Mouse (Mus musculus) cerebellum, adult 11 months (tissue): ENCODE measurements around the gene Aamp.
"Not testable (repeated sequence)": the region's sequence is repeated elsewhere in the genome, so short reads cannot be mapped to it uniquely, and the experiment has no call there.

Experiments used
- DNase-seq: peaks from one replicate; pipeline ENCODE4 v3.0.0; 2022

Aamp gene

DNA sequence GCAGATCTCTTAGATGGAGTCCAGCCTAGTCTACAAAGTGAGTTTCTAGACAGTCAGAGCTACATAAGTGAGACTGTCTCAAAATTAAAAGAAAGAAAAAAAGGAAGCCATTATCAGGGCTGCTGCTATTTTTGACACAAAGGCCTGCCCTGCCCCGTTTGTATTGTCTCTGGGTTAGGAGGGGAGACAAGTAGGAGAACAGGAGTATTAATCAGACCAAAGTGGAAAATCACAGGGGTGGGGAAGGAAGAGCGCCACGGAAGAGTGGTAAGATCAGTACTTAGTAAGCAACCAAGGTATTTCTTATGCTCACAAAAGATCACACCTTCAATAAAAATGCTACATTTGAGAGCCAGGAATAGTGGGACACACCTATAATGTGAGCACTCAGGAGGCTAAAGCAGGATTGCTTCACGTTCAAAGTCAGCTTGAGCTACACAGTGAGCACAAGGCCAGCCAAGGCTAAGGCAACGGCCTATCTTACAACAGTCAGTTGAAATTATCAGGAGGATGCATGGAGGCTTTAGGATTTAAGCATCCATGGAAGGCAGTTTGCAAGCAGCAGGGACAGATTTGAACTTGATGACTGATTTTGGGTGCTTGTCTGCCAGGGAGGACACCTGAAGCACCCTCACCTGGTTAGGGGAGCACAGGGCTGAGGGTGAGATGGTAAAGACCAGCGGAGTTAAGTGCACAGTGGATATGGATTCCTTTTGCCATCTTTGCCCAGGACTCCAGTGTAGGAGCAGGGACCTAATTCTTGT lies 16.0 kb upstream of the Aamp start:
- DNase-seq, result no peak

DNA sequence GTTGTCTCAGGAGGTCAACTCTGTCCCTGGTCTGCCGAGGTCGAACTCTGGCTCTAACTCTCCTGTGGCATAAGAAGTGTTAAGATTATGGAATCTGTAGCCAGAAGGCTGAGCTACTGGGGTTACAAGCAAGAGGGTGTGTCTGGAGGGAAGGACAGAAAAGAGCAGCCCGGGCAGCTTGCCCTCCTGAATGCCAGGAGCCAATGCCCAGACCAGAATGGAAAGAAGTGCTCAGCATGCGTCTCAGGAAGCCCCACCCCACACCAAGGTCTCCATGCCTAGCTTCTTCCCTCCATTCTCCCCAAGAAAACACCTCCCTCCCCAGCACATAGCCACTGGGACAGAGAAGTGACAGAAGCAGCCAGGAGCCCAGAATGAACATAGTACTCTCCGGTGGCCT lies 14.5 kb upstream of the Aamp start:
- DNase-seq, result no peak

DNA sequence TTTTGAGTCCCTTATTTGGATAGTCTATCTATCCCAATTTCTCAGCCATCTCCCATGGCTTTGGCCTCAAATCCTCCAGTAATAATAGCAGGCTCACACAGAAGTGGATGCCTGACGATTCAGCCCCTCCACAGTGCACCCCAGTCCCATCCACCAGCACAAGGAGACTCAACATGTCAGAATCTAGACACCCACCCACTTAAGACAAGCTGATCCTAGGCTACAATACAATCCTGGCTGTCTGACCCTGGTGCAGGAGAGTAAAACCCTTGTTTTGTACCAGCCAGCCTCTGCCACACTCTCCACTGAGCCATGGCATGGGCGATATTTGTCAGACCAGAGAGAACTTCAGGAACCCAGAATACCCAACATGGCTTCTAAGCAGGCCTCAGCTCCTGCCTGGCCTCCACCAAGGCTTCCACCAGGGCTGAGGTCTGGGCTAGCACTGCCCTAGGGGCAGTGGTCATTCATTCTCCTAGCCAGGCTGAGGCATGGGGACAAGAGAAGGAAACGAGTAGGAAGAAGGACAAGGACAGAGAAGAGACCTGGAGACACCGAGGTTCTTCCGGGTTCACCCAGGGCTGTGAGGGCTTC lies 13.7 kb upstream of the Aamp start:
- DNase-seq, result no peak

DNA sequence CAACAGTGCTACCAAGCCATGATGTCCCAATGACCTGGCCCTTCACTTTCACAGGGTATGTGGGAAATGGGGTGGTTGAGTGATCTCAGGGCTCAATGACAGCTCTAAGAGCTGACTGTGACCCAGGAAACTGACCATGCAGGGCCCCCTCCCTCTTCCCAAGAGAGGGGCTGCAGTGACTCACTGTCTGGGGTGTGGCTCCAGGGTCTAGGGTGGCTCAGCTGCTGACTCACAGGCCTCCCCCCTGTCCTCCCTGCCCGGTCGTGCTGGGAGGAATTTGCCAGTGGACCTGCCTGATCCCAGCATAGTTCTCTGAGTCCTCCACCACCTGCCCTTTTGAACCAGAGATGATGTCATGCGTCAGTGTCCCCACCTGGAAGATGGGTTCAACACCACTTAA lies 12.7 kb upstream of the Aamp start:
- DNase-seq, result no peak

DNA sequence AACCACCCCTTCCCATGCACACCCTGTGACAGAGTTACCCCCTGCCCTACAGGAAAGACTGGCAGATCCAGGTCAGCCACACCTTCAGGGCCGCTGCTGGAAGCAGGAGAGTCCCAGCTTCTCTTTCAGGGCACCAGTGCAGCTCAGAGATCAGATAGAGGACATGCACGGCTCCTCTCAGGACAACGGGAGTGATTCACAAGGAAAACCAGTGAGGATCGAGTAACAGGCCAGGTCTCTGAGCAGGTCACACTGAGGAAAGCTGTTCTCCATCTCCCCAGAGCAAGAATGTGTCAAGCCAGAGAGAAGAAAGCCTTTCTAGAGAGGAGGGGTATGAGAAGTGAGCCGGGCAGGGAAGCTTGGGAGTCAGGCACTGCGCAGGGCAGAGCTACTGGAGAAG lies 11.9 kb upstream of the Aamp start:
- DNase-seq, result no peak

DNA sequence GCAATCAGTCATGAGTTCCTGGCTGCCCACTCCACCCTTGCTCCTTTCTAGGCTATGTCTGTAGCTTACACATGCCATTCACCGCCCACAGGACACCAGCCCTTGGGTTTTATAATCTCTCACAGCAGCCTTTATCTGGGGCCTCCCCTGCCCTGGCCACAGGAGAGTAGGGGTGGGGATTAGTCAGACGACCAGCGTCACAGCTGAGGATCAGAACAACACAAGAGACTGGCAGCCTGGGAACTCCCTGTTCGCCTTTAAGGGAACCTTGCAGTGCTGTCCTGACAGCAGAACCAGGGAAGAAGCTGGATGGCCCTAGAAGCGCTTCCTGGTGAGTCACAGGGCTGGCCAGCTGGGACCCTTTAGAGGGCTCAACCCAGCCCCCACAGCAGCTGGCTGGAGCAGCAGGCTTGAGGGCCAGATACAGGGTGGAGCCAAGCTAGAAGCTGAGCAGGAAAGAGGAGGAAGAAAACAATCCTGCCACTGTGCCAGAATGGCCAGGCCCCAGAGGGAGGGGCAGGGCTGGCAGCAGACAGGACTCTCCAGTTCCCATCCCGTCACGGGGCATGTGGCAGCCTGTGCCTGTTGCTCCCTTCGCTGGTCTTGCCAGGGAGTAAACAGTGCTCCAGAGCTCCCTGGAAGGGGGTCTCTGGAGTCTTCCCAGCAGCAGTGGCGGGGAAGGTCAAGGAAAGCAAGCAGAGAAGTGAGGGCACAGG lies 11.1 kb upstream of the Aamp start:
- DNase-seq, result peak; percentile 83

DNA sequence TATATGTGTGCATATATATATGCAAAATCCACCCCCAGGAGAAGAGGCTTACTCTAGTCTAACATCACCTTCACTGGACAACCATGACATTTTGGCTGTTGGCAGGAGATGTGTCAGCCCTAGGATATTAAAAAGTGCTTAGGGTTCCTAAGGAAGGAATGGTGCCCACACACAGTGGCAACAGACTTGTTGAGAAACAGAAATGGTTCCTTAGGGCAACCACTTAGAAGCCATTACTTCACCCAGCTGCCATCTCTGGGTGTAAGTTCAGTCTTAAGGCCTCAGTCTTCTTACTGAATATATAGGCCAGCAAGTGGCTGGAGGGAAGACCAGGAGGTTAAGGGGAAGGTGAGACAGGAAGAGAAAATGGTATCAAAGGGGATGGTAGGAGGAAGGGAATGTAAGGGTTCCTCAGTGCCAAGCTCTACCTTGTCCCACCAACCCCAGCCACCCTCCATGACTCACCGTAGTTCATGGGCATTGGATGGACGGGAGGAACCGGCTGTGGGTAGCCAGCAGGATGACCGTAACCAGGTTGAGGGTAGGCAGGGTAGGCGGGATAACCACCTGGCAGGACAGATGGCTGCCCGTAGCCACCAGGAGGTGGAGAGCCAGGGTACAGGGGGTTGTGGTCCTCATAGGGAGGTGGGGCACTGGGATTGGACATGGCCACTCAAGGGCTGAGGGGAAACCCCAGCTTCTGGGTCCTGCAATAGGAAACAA lies 10.4 kb upstream of the Aamp start:
- no peak for DNase-seq

DNA sequence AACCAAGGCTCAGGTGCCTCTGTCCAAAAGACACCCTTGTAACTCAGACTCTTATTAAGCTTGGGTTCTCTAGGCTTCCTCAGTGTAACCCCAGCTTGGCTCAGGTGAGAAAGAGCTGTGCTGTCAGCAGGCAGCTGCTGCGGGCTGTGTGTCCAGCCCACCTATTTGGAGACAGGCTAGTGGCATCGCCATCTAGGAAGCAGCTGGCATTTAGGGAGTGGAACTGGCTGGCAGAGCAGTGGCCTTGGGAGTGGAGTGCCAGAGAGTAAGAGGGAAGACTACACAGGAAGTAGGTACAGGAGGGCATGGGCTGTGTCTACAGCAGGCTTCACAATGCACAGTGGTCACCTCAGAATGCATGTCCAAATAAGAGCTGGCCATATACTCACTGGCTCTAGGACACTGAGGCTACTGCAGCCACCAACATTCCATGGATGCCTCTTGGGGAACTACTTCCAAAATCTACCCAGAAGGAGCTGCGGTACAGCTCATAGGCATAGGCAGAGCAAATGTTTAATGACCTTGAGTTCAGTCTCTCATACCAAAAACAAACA lies 9.6 kb upstream of the Aamp start:
- no peak for DNase-seq

DNA sequence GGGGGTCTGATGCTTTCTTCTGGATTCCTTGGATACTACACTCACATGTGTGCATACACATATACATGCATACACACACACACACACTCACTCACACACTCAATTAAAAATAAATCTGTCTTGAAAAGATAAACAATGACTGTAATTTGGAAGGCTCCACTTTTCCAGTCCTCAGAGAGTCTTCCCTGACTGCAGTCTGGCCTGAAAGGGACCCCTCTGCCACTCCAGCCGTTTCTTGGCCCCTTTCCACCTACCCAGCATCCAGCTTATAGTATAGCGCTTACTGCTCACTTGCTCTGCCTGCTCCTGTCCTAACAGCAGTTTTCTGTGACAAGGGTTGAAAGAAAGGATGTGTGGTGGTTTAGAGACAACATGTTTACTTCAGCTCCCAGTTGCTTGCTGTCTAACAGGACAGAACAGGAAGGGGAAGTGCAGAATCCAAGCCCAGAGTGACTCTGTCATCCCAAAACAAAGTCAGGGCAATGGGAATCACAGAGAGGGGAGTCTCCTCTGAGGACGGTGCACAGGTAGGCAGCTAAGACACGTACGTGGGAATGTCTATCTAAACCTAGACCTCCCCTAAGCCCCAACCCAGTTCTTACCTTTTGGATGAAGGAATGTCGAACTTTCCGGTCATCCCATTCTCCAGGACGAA lies 8.9 kb upstream of the Aamp start:
- DNase-seq, result no peak

DNA sequence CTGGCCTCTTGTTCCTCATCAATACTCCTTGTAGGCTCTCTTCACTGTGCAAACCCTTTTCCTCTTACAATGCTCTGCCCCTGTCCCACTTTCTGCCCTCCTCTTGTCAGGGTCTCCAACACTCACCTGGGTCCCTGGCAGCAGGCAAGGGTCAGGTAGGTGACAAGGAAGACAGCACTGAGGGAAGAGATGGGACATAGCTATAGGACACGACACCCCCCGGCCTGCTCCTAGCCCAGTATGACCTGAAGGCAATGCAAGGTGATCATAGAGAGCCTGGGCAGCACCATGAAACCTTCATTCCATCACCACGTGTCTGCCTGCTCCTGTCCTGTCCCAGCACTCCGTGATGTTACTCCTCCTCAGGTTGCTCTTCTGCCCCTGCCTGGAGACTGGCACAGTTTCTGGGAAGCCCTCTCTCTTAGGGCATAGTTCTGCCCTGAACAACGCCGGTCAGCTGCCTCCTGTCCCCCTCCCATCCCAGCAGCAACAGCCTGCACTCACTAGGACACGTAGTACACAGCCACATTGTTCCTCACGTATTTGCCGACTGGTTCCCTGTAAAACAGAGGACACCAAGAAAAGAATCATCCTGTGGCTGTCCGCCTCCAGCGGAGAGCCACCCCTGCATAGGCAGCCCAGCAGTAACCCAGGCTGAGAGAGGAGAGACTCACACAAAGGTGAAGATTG lies 7.9 kb upstream of the Aamp start:
- no peak for DNase-seq

DNA sequence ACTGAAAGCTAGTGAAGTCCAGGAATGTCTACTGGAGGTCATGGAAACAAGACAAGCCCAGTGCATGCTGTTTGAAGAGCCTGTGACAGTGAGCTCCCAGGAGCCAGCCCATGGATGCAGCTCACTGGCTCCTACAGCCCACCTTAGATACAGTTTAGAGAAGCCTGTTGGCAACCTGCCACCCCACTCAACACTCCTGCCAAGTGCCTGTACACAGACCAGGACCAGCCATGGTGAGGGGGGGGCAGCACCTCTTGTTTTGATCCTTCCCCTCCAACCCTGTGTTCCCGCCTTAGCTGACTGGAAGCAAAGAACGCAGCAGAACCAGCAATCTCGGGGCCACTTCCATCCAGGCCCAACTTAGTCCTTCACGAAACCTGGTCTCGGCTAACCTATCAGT lies 5.6 kb upstream of the Aamp start:
- DNase-seq, result no peak

DNA sequence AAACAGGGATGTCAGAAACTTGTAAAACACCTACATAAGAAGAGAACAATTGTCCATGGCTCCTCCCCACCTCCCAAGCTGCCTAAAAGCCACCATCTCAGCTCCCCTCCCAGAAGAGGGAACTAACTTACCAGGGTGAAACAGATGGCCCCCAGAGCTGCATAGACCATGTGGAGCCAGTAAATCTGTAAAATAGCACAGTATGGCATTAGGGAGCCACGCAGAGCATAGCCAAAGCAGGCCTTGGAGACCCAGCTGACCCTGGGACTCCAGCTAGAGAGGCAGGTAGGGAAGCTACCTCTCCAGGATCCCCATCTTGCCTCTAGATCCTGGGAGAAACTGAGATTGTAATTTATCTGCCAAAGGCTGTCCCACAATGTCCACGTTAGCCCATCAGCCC lies 5.2 kb upstream of the Aamp start:
- DNase-seq, result no peak

DNA sequence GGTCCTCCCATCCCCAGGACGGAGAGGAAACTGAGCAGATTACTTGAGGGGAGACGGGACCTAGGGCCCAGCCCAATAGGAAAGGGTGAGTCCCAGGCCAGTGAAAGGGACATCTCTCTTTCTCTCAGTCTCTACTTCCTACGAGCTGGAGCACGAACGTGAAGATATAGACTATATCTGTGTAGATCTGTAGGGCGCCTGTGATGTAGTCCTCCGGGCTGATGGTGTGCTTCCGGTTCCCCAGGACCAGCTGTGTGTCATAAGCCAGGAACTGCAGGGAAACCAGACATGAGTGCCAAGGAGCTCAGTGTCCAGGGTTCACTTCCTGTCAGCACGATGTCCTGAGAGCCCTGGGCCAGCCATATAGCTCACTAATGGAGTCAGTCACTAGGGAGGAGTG lies 4.7 kb upstream of the Aamp start:
- no peak for DNase-seq

DNA sequence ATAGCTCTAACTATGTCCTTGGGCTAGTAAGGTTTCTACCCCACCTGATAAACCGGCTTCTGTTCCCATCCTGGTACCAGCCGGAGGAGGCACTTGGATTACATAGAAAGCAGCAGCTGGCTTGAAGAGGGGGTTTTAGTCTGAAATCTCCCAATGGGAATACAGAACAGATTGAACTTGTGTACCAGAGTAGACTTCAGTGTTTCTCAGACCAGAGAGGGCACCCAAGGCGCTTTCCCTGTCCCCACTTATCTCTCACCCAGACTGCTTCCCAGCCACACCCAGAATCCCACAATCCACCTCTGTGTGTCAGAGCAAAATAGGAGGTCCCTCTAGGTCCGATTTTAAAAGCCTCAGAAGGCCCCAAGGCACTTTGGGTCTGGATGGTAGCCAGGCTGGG lies 3.8 kb upstream of the Aamp start:
- DNase-seq, result no peak

DNA sequence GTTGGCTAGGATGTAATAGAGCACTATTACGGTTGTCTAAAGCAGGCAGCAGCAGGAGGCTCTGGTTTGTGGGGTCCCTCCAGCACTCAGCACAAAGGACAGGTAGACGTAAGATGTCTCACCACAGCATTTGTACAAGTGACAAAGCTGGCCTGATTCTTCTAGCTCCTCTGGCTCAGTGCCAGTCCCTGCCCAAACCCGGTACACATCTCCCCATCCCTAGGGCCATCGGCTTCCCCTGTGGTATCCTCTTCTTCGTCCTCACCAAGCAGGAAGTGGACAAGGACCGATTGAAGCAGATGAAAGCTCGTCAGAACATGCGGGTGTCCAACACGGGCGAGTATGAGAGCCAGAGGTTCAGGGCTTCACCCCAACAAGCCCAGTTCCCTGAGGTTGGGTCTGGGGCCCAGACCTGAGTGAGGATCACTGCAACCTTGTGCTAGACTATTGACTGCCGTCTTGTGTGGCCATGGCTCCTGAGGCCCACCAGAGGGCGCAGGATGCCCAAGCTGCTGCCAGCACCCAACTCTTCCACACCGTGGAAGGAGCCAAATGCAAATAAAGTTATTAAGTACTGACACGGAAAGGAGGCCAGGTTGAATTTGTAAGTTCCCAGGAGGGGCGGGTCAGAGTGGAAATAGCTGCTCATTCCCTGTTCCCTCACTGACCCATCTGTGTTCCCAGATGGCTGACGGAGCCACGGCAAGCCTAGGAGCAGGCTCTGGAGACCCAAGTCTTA lies 2.5 kb upstream of the Aamp start:
- DNase-seq, result not testable (repeated sequence)

DNA sequence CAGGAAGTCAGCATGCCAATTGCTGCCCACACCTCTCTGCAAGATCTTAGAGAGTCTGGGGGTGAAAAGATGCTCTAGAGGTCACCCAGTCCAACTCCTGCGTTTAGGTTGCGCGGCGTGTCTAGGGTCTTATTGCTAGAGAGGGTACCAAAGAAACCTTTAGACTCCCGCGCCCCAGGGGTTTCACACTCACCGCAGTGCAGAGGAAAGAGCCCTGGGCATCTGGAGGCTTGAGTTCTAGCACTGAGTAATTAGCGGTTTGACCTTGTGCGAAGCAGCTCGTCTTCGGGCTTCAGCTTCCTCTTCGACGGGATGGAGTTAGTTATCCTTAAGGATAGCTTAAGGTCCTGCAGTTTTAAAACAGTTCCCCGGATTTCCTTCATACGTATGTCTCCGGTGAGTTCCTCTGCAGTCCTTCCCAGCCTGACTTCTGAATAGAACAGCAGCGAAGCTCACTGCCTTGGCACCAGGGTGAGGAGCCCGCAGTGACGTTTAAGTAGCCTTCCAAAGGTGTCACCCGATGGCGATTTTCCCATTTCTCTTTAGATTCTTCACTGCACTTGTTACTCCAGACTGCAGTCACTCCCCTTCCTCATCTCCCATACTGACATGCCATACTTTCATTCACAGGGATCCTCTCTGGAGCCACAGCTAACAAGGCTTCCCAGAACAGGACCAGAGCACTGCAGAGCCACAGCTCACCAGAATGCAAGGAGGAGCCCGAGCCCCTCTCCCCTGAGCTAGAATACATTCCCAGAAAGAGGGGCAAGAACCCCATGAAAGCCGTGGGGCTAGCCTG lies 873 bp upstream of the Aamp start:
- DNase-seq, result no peak

DNA sequence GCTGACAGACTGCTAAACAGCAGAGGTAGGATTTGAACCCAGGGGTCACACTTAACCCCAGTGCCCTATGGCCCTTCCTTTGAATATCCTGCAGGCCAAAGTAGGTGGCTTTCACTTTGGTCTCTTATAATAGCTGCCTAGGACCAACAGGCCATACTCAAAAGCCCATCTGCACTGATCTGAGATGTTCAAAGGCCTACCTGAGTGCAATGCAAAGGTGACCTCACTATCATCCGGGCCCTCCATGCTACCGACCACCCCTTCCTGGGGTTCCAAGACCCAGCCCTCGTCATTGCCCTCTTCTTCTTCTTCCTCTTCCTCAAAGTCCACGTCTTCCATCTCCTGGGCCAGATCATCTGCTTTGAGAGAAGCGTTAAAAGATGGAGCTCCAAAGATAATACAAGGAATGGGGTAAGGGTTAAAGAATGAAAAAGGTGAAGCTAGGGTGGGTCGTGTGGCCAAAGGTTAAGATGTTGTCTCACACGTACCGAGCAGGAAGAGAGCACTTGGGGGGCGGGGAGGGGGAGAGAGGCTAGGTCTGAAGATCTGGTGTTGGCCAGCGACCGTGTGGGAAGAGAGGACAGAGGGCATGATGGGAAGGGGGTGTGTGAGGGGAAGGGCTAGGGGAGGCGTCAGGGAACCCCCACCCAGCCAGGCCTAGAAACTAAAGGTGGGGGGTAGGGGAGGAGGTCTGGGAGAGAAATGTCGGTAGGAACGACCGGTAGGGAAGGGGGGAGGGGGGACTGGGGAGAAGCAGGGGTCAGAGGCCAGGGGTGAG lies 663 bp downstream of the Aamp start:
- DNase-seq, result no peak

DNA sequence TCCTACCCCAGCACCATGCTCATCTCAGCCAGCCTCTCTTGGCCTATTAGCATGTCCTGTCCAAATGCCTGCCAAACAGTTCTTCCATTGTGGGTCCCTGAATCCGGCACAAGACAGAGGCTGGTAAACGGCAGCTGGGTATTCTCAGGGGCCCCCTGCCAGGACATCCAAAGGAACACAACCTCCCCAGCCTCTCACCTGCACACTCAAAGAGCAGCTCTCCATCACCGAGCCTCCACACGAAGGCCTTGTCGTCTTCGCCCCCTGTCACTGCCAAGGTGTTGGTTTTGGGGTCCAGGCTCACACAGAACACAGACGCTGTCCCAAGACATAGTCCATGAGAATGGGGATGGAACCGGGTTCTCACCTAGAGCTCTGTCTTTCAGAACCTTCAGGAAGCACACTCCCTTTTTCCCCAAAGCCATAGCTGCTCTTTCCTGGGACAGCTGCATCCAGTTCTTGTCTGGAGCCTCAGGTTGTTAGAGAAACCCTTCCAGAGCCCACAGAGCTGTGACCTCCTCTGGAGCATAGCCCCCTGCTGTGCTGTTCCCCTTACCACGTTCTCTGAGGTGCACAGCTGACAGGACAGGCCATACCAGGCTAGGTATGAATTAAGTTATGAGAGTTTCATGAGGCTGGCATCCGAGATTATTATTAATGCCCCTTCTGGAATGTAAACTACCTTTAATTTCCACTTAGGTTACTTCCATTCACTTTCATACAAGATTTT lies 1.5 kb downstream of the Aamp start:
- DNase-seq, result no peak

DNA sequence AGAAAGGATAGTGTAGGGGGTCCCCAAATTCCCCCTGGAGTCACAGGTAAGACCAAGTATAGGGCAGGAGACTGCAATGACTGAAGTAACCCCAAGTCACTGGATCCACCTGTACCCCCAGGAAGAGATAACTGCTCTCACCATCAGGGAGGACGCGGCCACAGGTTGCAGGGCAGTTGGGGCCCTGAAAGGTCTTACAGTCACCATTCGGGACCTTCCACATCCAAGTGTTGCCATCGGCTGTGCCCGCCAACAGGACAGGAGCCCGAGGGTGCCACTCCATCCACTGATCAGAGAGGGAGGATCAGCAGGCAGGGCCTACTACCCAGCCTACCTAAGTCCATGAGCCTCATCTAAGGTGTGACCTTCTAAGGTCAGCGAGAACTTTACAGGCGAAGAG lies 2.7 kb downstream of the Aamp start:
- DNase-seq, result no peak
